Mouse (Mus musculus) retina, adult 2 months (tissue): ENCODE measurements at regions not wholly inside any gene's neighbourhood (a gene's known extent, or its start where the extent isn't known, plus 50 kb on each side); places are given as distances from the start of the nearest gene placed in this dataset.

Experiments
- DNase-seq: peaks from one replicate; pipeline ENCODE4 v3.0.0-alpha.2; 2012; ENCODE audit warnings: low read depth, low spot score

DNA sequence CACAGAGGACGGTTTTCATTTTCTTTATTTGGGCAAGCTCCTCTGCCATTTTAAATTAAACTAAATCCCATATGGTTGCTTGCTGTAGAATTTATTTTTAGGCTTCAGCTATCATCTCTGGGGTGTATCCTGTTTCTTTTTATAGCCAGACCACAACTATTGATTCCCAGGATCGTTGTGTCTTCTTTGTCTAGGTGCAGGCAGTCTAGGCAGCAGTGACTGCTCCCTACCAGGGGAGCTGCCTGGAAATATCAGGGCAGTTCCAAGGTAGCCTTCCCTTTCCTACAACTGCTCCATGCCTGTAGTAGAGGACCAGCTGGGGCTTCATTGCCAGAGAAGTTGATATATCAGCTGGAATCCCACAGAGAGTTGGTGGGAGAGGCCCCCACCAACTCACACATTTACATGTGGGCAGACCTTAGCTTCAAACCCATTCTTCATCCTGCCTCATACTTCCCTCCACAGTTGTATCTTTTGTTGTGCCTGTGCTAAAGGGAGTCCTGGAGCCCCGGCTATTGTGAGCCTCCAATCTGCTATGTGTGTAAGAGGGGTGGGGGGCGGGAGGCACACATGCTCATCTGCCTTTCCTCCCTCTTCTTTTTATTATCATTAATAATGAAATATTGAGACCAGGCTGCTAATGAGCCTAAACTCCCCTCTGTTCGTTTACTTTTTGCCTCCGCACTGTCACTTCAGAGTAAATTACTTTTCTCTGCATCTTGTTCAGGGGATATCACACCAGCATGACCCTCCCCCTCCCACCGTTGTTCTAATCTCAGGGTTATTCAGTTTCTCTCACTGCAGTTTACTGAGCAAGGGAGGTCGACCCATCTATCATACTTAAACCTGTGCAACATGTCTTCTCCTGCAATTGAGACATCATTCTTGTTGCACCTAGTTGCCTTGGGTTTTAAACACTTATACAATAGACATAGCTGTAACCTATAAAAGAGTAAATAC lies 576.3 kb upstream of the Plxna2 start:
- no peak for DNase-seq

GRCm38 (mm10) chr1:194038711-194039110 lies 579.3 kb upstream of the Plxna2 start:
- no peak for DNase-seq

DNA sequence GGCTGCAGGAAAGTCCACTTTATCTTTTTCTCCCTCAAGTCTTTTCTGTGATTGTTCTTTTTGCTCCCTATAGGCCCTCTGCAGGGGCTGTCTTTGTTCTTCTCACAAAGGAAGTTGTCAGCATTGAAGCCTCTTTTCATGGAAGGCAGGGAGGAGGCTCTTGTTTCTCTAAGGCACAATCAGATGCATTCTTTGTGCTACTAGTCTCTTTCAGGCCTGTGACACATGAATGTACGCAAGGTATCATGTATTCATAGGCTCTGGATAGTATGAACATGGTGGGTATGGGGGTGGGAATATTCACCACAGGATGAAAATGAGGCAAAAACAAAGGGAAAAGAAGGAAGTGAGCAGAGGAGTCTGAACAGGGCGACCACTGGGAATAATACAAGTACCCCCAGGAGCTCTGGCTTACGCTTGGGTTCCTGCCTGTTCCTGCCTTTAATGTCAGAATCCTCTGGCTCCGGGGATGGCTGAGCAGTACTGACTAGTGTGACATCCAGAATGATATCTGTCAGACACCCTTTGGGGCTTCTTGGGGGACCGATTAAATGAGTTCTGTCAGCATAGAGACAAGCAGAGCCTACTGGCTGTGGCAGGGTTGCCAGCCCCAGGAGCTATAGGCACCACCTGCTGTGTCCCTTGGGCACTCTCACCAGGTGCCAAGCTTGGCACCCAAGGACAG lies 583.7 kb upstream of the Plxna2 start:
- DNase-seq: no peak

DNA sequence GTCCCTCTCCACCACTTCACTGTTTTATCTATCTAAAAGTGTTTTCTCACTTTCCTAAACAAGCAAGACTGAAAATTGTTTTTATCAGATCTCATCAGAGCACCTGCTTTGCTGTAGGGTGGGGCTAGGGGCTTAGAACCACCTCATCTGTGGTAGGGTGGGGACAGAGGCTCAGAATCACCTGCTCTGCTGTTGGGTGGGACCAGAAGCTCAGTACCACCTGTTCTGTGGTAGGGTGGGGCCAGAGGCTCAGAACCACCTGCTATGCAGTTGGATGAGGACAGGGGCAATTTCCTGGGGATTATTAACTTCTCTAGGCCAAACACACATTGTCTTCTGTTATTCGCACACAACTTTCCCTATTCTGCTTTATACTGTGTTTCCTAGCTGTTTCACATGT lies 585.4 kb upstream of the Plxna2 start:
- DNase-seq: no peak

DNA sequence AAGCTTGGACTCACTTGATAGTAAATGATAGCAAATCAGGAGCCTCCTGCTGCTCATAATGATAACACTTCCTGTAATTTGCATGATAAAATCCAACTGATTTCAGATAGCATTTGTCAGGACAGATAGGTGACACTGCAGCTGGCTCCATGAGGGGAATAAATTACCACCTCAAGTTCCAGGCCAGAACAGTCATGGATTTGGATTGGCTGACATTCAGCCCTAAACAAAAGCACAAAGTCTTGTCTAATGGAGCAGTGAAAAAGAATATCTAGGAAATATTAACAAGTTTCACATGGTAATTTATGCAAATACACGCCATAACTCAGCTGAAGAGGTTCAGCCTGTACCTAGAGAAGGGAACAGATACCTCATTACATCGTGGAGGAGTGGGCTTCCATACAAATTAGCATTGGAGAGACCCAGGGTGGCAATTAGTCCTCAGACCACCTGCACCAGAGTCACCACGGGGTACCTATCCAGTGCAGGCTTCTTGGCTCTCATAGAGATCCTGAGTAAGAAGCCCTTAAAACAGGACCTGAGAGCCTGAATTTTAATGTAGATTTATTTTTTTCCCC lies 587.3 kb upstream of the Plxna2 start:
- DNase-seq: no peak

- no peak for DNase-seq
Observed at GRCm38 (mm10) chr1:194026958-194027692, 590.9 kb upstream of the Plxna2 start.

DNA sequence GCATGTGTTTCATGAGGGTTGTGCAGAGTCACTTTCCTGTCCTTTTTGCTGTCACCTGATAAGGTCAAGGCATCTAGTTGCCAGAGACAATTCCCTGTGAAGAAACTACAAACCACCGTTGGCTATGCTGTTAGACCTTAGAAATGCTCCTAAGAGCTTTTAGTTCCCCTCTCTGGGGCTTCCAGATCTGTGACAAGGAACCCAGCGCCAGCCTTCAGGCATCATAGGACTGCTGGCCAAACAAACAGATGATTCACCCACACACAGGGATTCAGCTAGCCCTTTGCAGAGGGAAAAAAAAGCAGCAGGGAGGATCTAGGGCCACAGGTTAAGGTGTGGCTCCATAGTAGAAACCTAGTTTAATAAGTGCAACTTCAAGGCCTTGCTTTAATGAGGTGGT lies 591.8 kb upstream of the Plxna2 start:
- DNase-seq: no peak

DNA sequence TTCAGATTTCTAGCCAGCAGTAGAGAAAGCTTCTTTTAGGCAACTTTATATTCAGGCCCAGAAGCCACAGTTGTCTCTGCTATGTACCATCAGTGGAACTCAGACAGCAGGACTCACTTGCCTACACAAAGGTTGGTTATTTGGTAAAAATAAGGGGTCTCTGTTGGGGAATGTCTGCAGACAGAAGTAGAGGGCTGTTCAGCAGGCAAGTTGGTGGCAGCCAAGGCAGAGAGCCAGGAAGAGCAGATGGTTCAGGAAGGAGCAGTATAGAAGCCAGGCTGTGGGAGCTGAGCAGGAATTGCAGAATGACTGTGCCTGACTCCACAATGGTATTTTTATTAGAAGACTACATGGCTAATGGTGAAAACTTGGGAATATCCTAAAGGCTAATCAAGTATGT lies 598.7 kb upstream of the Plxna2 start:
- DNase-seq: no peak

- no peak for DNase-seq
Observed at GRCm38 (mm10) chr1:193992226-193992625, 622.1 kb upstream of the Camk1g start.

- DNase-seq: no peak
Observed at GRCm38 (mm10) chr1:193989956-193990675, 620.0 kb upstream of the Camk1g start.

DNA sequence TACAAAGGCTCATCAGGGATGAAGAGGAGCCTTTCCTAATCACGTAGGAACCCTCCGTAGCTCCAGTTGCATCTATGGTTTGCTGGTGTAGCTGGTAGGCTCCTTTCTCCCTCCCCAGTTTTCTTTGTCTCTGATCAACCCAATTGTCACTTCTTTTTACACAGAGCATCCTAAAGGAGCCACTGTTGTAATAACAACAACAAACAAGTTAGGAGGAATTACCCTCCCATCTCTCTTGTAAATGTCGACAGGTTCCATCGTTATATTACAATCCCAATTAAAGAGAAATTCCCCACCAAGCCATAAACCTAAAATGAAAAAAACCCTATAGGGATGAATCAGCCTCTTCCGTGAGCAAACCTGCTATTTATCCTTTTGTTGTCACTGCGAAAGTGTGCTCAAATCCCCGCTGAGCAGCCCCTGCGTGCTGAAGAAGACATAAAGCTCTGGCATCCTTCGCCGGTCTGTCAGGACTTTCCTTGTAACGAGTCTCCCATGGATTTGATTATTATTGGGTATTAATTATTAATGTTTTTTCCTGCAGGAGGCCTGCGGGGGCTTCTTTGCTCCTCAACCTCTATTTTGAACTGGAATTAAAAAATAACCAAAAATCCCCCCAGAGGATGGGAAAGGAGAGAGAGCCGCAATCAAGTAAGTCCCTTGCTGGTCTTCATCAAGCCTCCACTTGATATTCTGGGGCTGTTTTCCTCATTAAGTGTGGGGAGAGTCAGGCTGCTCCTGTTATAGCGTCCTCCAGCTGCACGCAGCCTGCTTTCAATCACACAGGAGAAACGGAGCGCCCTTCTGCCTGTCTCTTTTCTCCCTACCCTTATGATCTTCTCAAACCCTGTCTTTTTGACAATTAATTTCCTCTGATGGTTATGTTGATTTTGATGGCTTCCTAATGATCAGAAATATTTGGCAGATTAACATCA lies 619.1 kb upstream of the Camk1g start:
- no peak for DNase-seq

DNA sequence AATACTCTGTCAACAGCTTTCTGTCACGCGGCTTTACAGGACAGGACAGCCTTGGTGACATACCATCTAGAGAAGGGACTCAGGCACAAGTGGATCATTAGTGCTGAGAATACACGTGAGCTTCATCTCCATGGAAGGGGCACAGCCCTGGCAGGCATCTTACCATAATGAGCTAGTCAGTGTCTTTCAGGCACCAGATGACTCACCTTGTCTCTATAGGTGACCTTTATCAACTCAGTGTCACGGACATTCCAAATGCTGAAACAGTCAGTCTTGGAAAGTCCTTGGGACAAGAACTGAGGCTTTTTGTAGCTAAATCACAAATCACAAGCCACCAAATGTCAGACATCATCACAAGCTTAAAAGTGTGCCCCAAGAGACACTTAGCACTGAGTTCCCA lies 610.5 kb upstream of the Camk1g start:
- no peak for DNase-seq

DNA sequence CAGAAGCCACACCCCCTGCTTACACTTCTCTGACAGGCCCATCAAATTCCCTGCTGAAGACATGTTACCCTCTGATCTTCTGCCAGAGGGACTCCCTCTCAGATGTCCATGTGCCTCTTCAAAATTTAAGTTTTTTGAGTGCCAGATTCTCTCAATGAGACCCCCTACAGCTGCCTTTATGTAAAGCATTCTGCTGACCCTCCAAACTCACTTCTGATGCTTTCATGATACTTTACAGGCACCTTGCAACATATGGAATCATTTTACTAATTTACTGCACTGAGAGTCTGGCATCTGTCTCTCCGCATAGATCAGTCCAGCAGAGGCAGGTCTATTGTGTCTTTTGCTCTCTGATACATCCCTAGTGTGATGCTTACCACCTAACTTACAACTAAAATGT lies 601.4 kb upstream of the Camk1g start:
- DNase-seq: no peak

- DNase-seq: no peak
Observed at GRCm38 (mm10) chr1:193969264-193969908, 599.3 kb upstream of the Camk1g start.

- DNase-seq: no peak
Observed at GRCm38 (mm10) chr1:193967957-193968926, 598.1 kb upstream of the Camk1g start.

GRCm38 (mm10) chr1:193966652-193967555 lies 596.8 kb upstream of the Camk1g start:
- DNase-seq: no peak

- no peak for DNase-seq
Observed at GRCm38 (mm10) chr1:193965278-193965677, 595.2 kb upstream of the Camk1g start.
